Mouse (Mus musculus) stomach, embryonic 16.5 days (tissue): ENCODE measurements around the gene Spag16. TPM values are rescaled to one million over a fixed set of nuclear protein-coding genes. Genes with fewer than 3 reads are reported as not detected.
"Not testable (repeated sequence)": the region's sequence is repeated elsewhere in the genome, so short reads cannot be mapped to it uniquely, and the experiment has no call there.

Source experiments
- ATAC-seq: fragments of 200-750 bp; cut with Nextera tagmentation; 2 replicates; pipeline ENCODE4 v1.8.0; 2017; ENCODE audit warnings: moderate number of reproducible peaks, moderate TSS enrichment; ENCODE audit not compliant: insufficient read depth, low FRiP score
- H3K27ac ChIP-seq: fragments of 300-500 bp; sonication (generic); 2 replicates; pipeline ENCODE4 v1.5.1; 2014; ENCODE audit warnings: low read length
- H3K27me3 ChIP-seq: fragments of 300-500 bp; sonication (generic); 2 replicates; pipeline ENCODE4 v1.6.1; 2014; ENCODE audit warnings: low read length, control low read depth, mixed read lengths; ENCODE audit not compliant: control insufficient read depth, insufficient read depth
- H3K36me3 ChIP-seq: fragments of 300-500 bp; sonication (generic); 2 replicates; pipeline ENCODE4 v1.6.1; 2014; ENCODE audit warnings: low read length; ENCODE audit not compliant: control insufficient read depth, insufficient read depth
- H3K4me1 ChIP-seq: fragments of 300-500 bp; sonication (generic); 2 replicates; pipeline ENCODE4 v1.6.1; 2014; ENCODE audit warnings: low read length, control low read depth, mixed read lengths; ENCODE audit not compliant: control insufficient read depth, insufficient read depth
- H3K4me2 ChIP-seq: fragments of 300-500 bp; sonication (generic); 2 replicates; pipeline ENCODE4 v1.6.1; 2014; ENCODE audit warnings: low read depth, low read length, mixed read lengths
- H3K4me3 ChIP-seq: fragments of 300-500 bp; sonication (generic); replicated peaks from 2 replicates; pipeline ENCODE4 v1.5.1; 2014; ENCODE audit warnings: mild to moderate bottlenecking, low read length
- H3K9ac ChIP-seq: fragments of 300-500 bp; sonication (generic); 2 replicates; pipeline ENCODE4 v1.6.1; 2014; ENCODE audit warnings: low read length
- H3K9me3 ChIP-seq: fragments of 300-500 bp; sonication (generic); replicated peaks from 2 replicates; pipeline ENCODE4 v1.6.1; 2016; ENCODE audit warnings: low read length, control low read depth; ENCODE audit not compliant: control insufficient read depth
- WGBS: fragments of 180-500 bp; shearing (Covaris S2); extraction: QIAGEN DNeasy Blood & Tissue Kit; methylation state at CpG from one replicate; pipeline ENCODE4 v1.1.7; 2014; 5-methylcytosine and 5-hydroxymethylcytosine counted together
- polyA plus RNA-seq: library from polyadenylated mRNA; unstranded; fragments of >200 nt; fragmentation: Nextera tagmentation; extraction: Ambion mirVana; gene quantifications from 2 replicates; pipeline ENCODE4 v1.2.1, GENCODE M21; 2015

Gene Spag16
- polyA plus RNA-seq, 1 experiment from 2014 or later = 0.04 TPM

DNA sequence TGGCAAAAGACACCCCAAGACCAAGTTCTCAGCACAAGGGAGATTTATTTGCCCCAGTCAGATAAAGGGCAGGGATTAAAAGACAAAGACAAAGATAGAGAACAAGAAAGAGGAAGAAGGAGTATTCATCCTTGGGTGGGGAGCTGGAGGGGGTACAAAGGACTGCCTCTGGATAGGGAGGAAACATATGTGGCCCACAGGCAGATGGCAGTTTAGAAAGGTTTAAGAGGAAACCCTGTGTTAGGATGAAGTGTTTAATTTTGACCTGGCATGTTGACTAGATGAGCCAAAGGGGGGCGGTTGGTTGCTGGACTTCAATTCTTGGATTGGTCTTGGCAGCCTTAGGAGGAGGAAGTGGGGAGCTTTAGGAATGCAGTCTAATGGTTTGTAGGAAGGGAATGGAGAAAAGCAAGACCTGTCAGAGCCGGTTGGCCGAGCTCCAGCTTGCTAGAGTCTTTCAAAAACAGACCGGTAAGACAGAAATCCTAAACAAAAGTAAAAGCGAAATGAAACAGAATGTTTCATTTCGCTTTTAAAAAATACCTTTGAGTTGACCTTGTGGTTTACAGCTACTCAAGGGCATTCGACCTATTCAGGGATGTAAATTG lies 2.2 kb downstream of the Spag16 start:
- H3K4me3 ChIP-seq = no peak overlapping the region
- no peak overlapping the region for H3K4me2 ChIP-seq
- H3K36me3 ChIP-seq = no peaks in the 10 kb centered on the region
- H3K4me1 ChIP-seq = 0 out of 2 replicates have a peak, but pooled peaks cover 5% of the 10 kb centered on the region
- no peak overlapping the region for H3K9ac ChIP-seq
- no peaks in the 10 kb centered on the region for H3K27me3 ChIP-seq
- no peak overlapping the region for H3K27ac ChIP-seq
- no peaks in the 10 kb centered on the region for H3K9me3 ChIP-seq
- 50% methylated on average over 7 of the region's 7 CpGs for WGBS
- ATAC-seq = no peak

DNA sequence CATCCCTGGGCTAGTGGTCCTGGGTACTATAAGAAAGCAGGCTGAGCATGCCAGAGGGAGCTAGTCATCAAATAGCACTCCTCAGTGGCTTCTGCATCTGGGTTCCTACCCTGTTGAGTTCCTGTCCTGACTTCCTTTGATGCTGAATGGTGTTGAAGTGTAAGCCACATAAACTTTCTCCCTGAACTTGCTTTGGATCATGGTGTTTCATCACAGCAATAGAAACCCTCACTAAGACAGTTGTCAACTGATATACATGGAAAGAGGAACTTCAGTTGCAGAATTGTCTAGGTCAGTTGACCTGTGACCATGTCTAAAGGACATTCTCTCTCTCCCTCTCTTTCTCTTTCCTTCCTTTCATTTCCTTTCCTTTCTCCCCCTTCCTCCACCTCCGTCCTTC lies 3.8 kb downstream of the Spag16 start:
- 91% methylated on average over 1 of the region's 1 CpGs for WGBS
- no peak overlapping the region for H3K4me2 ChIP-seq
- H3K4me3 ChIP-seq = no peak overlapping the region
- no peaks in the 10 kb centered on the region for H3K9me3 ChIP-seq
- ATAC-seq = no peak
- H3K4me1 ChIP-seq = 0 out of 2 replicates have a peak, but pooled peaks cover 5% of the 10 kb centered on the region
- no peak overlapping the region for H3K9ac ChIP-seq
- H3K36me3 ChIP-seq = no peaks in the 10 kb centered on the region
- H3K27me3 ChIP-seq = no peaks in the 10 kb centered on the region
- no peak overlapping the region for H3K27ac ChIP-seq

DNA sequence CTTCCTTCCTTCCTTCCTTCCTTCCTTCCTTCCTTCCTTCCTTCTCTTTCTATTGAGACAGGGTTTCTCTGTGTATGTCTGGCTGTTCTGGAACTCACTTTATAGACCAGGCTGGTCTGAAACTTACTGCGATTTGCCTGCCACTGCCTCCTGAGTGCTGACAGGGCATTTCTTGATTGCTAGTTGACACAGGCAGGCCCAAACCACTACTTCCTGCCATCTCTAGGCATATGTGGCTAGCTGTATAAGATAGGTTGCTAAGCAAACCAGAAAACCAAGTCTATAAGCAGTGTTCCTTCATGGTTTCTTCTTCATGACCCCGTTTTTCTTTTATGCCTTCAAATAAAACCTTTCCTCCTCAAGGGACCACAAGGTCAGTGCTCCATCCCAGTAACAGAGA lies 4.2 kb downstream of the Spag16 start:
- Histone ChIP-seq H3K4me2 (no peak overlapping the region), H3K36me3 (no peaks in the 10 kb centered on the region), H3K4me3 (no peak overlapping the region), H3K27ac (no peak overlapping the region), H3K27me3 (no peaks in the 10 kb centered on the region), H3K9ac (no peak overlapping the region), H3K4me1 (0 out of 2 replicates have a peak, but pooled peaks cover 5% of the 10 kb centered on the region), H3K9me3 (no peaks in the 10 kb centered on the region)
- 89% methylated on average over 2 of the region's 2 CpGs for WGBS
- ATAC-seq = no peak

DNA sequence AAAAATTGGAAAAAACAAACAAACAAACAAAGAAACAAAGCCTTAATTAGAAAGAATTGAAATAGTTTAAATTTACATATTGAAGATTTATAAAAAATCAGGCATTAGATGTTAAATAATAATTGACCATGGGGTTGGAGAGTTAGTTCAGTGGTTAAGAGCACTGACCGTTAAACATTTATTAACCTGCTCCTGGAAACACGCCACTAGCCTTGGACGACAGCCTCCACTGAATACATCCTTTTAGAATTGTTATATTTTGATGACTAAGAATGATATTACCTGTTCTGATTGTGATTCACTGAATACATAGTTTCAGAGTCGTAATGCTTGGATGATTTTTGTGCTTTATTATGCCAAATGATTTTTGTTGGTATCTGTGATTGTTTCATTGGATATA lies 6.7 kb downstream of the Spag16 start:
- not testable (repeated sequence) for H3K9me3 ChIP-seq, H3K4me3 ChIP-seq, ATAC-seq, H3K9ac ChIP-seq, H3K27ac ChIP-seq, H3K36me3 ChIP-seq, H3K4me1 ChIP-seq, H3K27me3 ChIP-seq, H3K4me2 ChIP-seq
- WGBS = 69% methylated on average over 4 of the region's 4 CpGs

DNA sequence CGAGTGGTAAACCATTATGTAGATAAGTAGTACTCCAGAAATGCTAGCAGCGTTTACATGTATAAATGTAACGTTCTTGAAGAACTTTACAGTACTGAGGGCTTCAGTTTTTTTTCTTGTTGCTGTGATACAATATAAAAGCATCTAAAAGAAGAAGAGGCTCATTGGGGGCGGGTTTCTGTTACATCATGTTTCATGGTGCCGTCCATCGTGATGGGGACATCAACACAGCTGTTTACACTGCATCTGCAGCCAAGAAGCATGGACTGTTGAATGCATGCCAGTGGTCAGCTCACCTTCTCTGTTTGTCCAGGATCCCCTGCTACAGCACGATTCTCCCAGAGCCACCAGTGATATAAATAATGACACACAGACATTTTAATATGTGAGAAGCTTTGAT lies 26.7 kb downstream of the Spag16 start:
- 64% methylated on average over 7 of the region's 7 CpGs for WGBS
- Histone ChIP-seq H3K27me3 (no peaks in the 10 kb centered on the region), H3K4me1 (no peaks in the 10 kb centered on the region), H3K4me2 (no peak overlapping the region), H3K9ac (no peak overlapping the region), H3K27ac (no peak overlapping the region), H3K36me3 (no peaks in the 10 kb centered on the region), H3K4me3 (no peak overlapping the region), H3K9me3 (no peaks in the 10 kb centered on the region)
- ATAC-seq = no peak

DNA sequence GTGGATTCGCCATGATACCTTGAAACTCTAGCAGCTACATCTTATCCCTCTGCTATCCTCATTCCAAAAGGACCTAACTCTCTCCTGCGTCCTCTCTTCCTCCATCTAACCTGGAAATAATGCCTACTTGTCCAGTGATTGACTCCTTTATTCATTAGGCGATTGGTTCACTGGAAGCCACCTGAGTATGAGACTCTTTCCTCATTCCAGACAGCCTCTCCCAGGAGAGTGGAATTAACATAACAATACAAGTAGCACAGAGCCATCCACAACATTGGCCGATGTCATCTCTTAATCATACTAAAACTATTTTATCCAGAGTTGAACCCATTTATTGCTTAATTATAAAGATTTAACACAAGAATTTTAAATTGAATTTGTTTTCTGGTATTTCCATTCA lies 41.0 kb downstream of the Spag16 start:
- no peak overlapping the region for H3K9ac ChIP-seq
- H3K27ac ChIP-seq = no peak overlapping the region
- no peaks in the 10 kb centered on the region for H3K27me3 ChIP-seq
- H3K4me1 ChIP-seq = no peaks in the 10 kb centered on the region
- 79% methylated on average over 4 of the region's 4 CpGs for WGBS
- no peak overlapping the region for H3K4me2 ChIP-seq
- no peak overlapping the region for H3K4me3 ChIP-seq
- no peaks in the 10 kb centered on the region for H3K36me3 ChIP-seq
- no peak for ATAC-seq
- H3K9me3 ChIP-seq = no peaks in the 10 kb centered on the region

DNA sequence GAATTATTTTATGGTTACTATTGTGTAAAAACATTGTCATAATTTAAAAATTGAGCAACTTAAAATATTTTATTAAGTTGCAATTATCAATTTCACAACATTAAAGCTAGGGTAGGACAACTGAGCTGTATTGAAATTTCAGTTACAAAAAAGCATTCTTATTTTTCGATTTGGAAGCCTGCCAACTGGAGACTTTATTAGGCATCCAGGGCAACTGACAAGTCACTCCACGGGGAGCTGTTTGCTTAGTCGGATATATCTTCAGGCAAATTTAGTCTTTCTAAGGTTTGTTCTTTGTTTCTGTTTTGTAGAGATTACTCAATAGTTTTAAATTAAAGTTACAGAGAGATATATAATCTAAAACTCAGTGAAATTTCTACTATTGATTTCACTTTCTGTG lies 129.8 kb downstream of the Spag16 start:
- Histone ChIP-seq H3K4me1 (no peaks in the 10 kb centered on the region), H3K9me3 (no peaks in the 10 kb centered on the region), H3K4me2 (no peak overlapping the region), H3K27me3 (no peaks in the 10 kb centered on the region), H3K4me3 (no peak overlapping the region), H3K9ac (no peak overlapping the region), H3K27ac (no peak overlapping the region), H3K36me3 (no peaks in the 10 kb centered on the region)
- no peak for ATAC-seq
- WGBS = 44% methylated on average over 3 of the region's 3 CpGs

DNA sequence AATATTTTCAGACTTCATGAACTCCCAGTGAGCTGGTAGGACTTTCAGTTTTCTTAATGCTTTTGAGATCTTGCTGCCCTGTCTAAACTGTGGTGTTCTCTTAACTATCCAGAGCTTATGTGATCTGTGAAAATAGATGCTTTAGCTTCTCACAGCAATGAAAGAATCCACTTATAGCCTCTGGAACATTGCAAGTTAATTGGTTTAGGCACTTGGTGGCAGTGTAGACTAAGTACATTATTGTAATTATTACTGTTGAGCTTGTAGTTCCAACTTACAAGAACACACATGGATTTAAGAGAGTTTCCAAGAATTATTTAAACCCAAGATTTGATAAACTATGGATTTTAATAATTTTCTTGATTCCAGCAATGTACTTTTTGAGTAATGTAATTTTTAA lies 170.1 kb downstream of the Spag16 start:
- no peaks in the 10 kb centered on the region for H3K36me3 ChIP-seq
- no peak overlapping the region for H3K27ac ChIP-seq
- no peak overlapping the region for H3K9ac ChIP-seq
- no peaks in the 10 kb centered on the region for H3K4me1 ChIP-seq
- H3K4me2 ChIP-seq = no peak overlapping the region
- ATAC-seq = no peak
- no peaks in the 10 kb centered on the region for H3K9me3 ChIP-seq
- H3K4me3 ChIP-seq = no peak overlapping the region
- no peaks in the 10 kb centered on the region for H3K27me3 ChIP-seq

DNA sequence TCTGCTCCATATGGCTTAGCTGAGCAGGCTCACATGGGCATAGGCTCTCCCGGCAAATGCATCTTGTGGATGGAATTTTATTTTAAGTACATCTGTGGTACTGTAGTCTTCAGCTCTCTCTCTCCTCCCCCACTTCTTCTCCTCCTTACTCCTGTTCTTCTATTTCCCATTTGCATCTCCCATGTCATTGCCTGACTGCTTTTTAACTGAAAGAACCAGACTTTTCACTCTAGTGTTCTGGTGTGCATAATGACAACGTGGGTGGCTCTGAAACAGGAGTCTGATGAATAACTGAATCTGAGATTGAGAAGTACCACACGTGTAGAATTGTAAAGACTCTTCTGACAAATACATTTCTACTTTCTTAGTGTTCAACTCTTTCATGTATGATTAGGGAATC lies 186.2 kb downstream of the Spag16 start:
- Histone ChIP-seq H3K36me3 (no peaks in the 10 kb centered on the region), H3K9ac (no peak overlapping the region), H3K27ac (no peak overlapping the region), H3K4me1 (no peaks in the 10 kb centered on the region), H3K4me3 (no peak overlapping the region), H3K9me3 (no peaks in the 10 kb centered on the region), H3K4me2 (no peak overlapping the region), H3K27me3 (no peaks in the 10 kb centered on the region)
- WGBS = 70% methylated on average over 3 of the region's 3 CpGs
- no peak for ATAC-seq

DNA sequence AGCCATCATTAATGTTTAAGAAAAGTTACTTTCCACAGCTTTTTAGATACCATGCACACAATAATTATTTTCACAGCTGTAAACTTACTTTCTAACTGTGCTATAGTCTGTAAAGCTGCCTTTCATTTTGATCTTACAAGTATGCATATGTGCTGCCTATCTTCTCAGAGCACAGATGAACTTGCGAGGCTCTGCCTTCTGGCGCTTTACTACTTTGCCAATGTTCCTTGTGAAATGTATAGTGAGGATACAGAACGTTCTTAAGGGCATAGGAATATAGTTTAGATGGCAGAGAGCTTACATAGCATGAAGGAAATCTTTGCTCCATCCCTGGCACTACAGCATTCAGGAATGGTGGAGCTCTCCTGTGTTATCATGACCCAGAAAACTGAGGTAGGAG lies 210.6 kb downstream of the Spag16 start:
- Histone ChIP-seq H3K9ac (no peak overlapping the region), H3K27me3 (no peaks in the 10 kb centered on the region), H3K27ac (no peak overlapping the region), H3K9me3 (no peaks in the 10 kb centered on the region), H3K36me3 (no peaks in the 10 kb centered on the region), H3K4me2 (no peak overlapping the region), H3K4me3 (no peak overlapping the region), H3K4me1 (no peaks in the 10 kb centered on the region)
- ATAC-seq = no peak
- WGBS = 75% methylated on average over 3 of the region's 3 CpGs
